Mouse (Mus musculus): ENCODE results near the gene Plp2.

GRCm38 (mm10) chrX:7632560-7632959, 38.6 kb downstream of the Plp2 start:
- no peak for TF ChIP-seq CTCF (IDR thresholded peaks at IDR 0.05; ENCODE audit: low read depth)
- no peak for TF ChIP-seq EP300 (IDR thresholded peaks at IDR 0.05; ENCODE audit: low read depth)
